Mouse (Mus musculus): Measurements from ENCODE around the gene Tnpo3. TPM values are rescaled to one million over a fixed set of nuclear protein-coding genes. Genes with fewer than 3 reads are reported as not detected.
"Not testable (repeated sequence)": the region's sequence is repeated elsewhere in the genome, so short reads cannot be mapped to it uniquely, and the experiment has no call there.

Tnpo3 gene
- polyA plus RNA-seq, 1 experiment from 2014 or later, result 98.2 TPM

DNA sequence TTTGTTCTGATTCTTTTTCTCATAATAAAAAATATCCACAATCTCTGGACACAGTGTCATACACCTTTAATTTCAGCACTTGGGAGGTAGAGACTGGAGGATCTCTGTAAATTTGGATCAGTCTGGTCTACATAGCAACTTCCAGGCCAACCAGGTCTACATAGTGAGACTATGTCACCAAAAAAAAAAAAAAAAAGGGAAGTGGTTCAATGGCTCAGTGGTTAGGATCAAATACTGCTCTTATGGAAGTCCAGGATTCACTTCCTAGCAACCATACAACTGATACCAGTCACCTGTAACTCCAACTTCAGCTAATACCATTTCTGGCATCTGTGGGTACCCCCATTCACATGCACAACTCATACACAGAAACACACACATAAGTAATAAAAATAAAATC lies 9.5 kb downstream of the Tnpo3 start:
- no peaks in the 10 kb centered on the region for H3K36me3 ChIP-seq
- H3K4me3 ChIP-seq, result no peak overlapping the region
- H3K4me1 ChIP-seq, result no peaks in the 10 kb centered on the region
- no peak overlapping the region for H3K27ac ChIP-seq
- no peak overlapping the region for H3K4me2 ChIP-seq (replicated peaks)
- no peaks in the 10 kb centered on the region for H3K9me3 ChIP-seq
- no peak overlapping the region for H3K9ac ChIP-seq
- no peaks in the 10 kb centered on the region for H3K27me3 ChIP-seq (replicated peaks)
- no peak for ATAC-seq (ENCODE audit: low FRiP score, low read depth)

DNA sequence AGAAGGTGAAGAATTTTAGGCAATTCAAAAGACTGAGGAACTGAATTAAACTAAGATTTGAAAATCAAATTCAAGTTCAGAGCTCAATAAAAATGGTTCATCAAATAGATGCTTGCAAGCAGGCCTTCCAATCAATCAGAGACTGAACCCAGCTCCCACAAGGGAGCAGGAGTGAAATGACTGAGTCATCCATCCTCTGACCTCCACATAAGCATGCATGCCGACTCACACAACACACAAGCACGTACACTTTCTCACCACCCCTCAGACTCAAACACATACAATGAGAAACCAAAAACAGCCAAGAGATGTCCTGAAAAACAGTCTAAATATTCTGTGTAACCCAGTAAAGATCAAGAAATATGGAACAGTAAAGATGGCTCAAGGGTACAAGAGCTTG lies 14.0 kb downstream of the Tnpo3 start:
- Histone ChIP-seq H3K4me3 (no peak overlapping the region), H3K4me1 (no peaks in the 10 kb centered on the region), H3K27ac (no peak overlapping the region), H3K9ac (no peak overlapping the region), H3K9me3 (no peaks in the 10 kb centered on the region), H3K27me3 (replicated peaks) (no peaks in the 10 kb centered on the region), H3K4me2 (replicated peaks) (no peak overlapping the region), H3K36me3 (no peaks in the 10 kb centered on the region)
- ATAC-seq (ENCODE audit: low FRiP score, low read depth), result no peak
- WGBS, result 90% methylated on average over 2 of the region's 2 CpGs

DNA sequence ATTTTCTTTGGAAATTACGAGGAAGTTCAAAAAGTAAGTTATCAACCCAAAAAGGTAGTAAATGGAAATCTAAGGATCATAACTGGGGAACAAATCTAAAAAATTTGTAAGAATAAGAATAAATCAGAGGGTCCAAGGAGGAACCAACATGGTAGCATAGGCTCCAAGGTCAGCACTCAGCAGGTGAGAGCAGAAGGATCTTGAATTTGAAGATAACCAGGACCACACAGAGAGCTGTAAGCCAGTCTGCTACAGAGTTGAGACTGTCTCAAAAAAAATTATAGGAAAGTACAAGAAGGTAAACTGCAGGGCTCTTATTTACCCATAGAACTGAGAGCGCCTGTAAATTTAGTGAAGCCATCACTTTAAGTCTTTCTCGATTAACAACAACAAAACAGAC lies 28.5 kb downstream of the Tnpo3 start:
- no peaks in the 10 kb centered on the region for H3K4me1 ChIP-seq
- WGBS, result 96% methylated on average over 3 of the region's 3 CpGs
- peaks cover 65% of the 10 kb centered on the region for H3K36me3 ChIP-seq
- H3K27ac ChIP-seq, result no peak overlapping the region
- no peak overlapping the region for H3K9ac ChIP-seq
- H3K4me3 ChIP-seq, result no peak overlapping the region
- no peaks in the 10 kb centered on the region for H3K27me3 ChIP-seq (replicated peaks)
- no peak overlapping the region for H3K4me2 ChIP-seq (replicated peaks)
- no peak for ATAC-seq (ENCODE audit: low FRiP score, low read depth)
- no peaks in the 10 kb centered on the region for H3K9me3 ChIP-seq

- H3K4me3 ChIP-seq, result no peak overlapping the region
- H3K27ac ChIP-seq, result no peak overlapping the region
- H3K9ac ChIP-seq, result no peak overlapping the region
- no peaks in the 10 kb centered on the region for H3K9me3 ChIP-seq
- ATAC-seq (ENCODE audit: low FRiP score, low read depth), result no peak
- no peaks in the 10 kb centered on the region for H3K4me1 ChIP-seq
- WGBS, result 91% methylated on average over 1 of the region's 1 CpGs
- H3K36me3 ChIP-seq, result peaks cover 61% of the 10 kb centered on the region
- no peaks in the 10 kb centered on the region for H3K27me3 ChIP-seq (replicated peaks)
- no peak overlapping the region for H3K4me2 ChIP-seq (replicated peaks)
Measured at GRCm38 (mm10) chr6:29580770-29581169, 28.9 kb downstream of the Tnpo3 start.

DNA sequence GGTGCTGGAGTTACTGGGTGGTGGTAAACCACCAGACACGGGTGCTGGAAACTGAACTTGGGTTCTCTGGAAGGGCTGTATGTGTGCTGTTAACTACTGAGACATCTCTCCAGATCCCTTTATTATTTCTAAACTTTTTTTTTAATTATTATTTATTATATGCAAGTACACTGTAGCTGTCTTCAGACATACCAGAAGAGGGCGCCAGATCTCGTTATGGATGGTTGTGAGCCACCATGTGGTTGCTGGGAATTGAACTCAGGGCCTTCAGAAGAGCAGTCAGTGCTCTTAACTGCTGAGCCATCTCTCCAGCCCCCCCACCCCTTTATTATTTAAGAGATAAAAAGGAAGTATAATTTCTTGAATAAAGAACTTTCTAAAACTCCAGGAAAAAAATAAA lies 33.3 kb downstream of the Tnpo3 start:
- not testable (repeated sequence) for H3K4me1 ChIP-seq; H3K4me3 ChIP-seq; H3K27ac ChIP-seq; H3K4me2 ChIP-seq (replicated peaks); ATAC-seq (ENCODE audit: low FRiP score, low read depth); H3K9ac ChIP-seq; H3K27me3 ChIP-seq (replicated peaks); H3K9me3 ChIP-seq
- peaks cover 68% of the 10 kb centered on the region for H3K36me3 ChIP-seq
- 90% methylated on average over 3 of the region's 3 CpGs for WGBS

- Histone ChIP-seq H3K9ac (no peak overlapping the region), H3K9me3 (no peaks in the 10 kb centered on the region), H3K4me3 (no peak overlapping the region), H3K27ac (no peak overlapping the region), H3K4me2 (replicated peaks) (no peak overlapping the region), H3K4me1 (no peaks in the 10 kb centered on the region), H3K27me3 (replicated peaks) (no peaks in the 10 kb centered on the region), H3K36me3 (peaks cover 82% of the 10 kb centered on the region)
- ATAC-seq (ENCODE audit: low FRiP score, low read depth), result no peak
- WGBS, result 89% methylated on average over 2 of the region's 2 CpGs
Measured at GRCm38 (mm10) chr6:29557112-29557511, 52.6 kb downstream of the Tnpo3 start.

DNA sequence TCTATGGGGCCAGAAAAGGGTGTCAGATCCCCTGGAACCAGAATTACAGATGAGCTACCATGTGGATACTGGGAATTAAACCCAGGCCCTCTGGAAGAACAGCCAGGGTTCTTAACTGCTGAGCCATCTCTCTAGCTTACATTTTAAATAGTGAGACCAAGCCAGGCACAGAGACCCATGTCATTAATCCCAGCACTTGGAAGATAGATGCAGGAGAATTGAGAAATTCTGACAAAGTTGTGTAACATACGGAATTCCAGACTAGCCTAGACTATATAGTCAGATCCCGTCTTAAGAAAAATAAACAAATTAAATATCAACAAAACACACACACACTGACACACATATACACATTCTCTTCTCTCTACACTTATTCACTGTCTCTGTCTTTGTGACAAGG lies 57.2 kb downstream of the Tnpo3 start:
- Histone ChIP-seq H3K4me2 (replicated peaks) (no peak overlapping the region), H3K27me3 (replicated peaks) (no peaks in the 10 kb centered on the region), H3K9ac (no peak overlapping the region), H3K4me3 (no peak overlapping the region), H3K4me1 (no peaks in the 10 kb centered on the region), H3K27ac (no peak overlapping the region), H3K9me3 (no peaks in the 10 kb centered on the region), H3K36me3 (peaks cover 81% of the 10 kb centered on the region)
- WGBS, result 92% methylated on average over 2 of the region's 2 CpGs
- ATAC-seq (ENCODE audit: low FRiP score, low read depth), result no peak

GRCm38 (mm10) chr6:29548086-29548485 lies 61.6 kb downstream of the Tnpo3 start:
- H3K4me2 ChIP-seq (replicated peaks), result no peak overlapping the region
- ATAC-seq (ENCODE audit: low FRiP score, low read depth), result no peak
- WGBS, result 98% methylated on average over 1 of the region's 1 CpGs
- H3K9me3 ChIP-seq, result 0 out of 2 replicates have a peak, but pooled peaks cover 6% of the 10 kb centered on the region
- H3K27ac ChIP-seq, result no peak overlapping the region
- H3K27me3 ChIP-seq (replicated peaks), result no peaks in the 10 kb centered on the region
- no peak overlapping the region for H3K4me3 ChIP-seq
- no peaks in the 10 kb centered on the region for H3K4me1 ChIP-seq
- no peak overlapping the region for H3K9ac ChIP-seq
- peaks cover 86% of the 10 kb centered on the region for H3K36me3 ChIP-seq

DNA sequence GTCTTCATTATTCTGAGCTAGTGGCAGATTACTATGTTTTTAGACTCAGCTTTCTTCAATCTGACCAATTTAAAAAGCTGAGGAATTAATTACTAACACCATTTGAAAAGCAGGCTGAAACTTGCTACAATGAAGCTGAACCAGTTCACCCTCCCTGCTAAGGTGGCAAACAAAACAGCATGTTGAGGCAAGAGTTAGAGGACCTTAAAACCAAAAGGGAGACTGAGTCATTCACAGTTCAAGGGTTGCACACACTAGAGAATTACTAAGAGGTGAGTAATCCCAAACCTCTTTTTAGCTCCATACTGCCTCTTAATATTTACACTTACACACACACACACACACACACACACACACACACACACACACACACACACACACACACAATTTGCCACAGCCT lies 62.1 kb downstream of the Tnpo3 start:
- no peak for ATAC-seq (ENCODE audit: low FRiP score, low read depth)
- no peak overlapping the region for H3K9ac ChIP-seq
- H3K4me3 ChIP-seq, result no peak overlapping the region
- no peak overlapping the region for H3K27ac ChIP-seq
- H3K4me1 ChIP-seq, result no peaks in the 10 kb centered on the region
- no peaks in the 10 kb centered on the region for H3K27me3 ChIP-seq (replicated peaks)
- no peak overlapping the region for H3K4me2 ChIP-seq (replicated peaks)
- H3K36me3 ChIP-seq, result peaks cover 86% of the 10 kb centered on the region
- 0 out of 2 replicates have a peak, but pooled peaks cover 6% of the 10 kb centered on the region for H3K9me3 ChIP-seq

DNA sequence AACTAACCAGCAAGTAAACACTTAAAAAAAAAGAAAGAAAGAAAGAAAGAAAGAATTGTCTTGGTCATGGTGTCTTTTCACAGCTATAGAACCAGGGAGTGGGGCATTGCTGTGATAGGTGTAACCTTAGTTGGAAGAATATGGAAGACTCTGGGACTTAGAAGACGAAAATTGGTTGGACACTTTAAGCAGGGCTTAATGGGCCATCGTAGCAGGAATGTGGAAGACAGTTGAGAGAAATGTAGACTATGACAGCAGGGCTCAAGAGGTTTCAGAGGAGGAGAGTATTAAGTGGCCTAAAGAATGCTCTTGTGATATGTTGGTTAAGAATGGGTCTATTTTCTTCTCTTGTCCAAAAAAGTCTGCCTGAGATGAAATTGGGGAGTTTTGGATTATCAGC lies 64.1 kb downstream of the Tnpo3 start:
- H3K36me3 ChIP-seq, result peaks cover 82% of the 10 kb centered on the region

GRCm38 (mm10) chr6:29540956-29541355 lies 68.7 kb downstream of the Tnpo3 start:
- H3K9ac ChIP-seq, result no peak overlapping the region
- no peaks in the 10 kb centered on the region for H3K4me1 ChIP-seq
- H3K4me2 ChIP-seq (replicated peaks), result no peak overlapping the region
- no peaks in the 10 kb centered on the region for H3K27me3 ChIP-seq (replicated peaks)
- H3K27ac ChIP-seq, result no peak overlapping the region
- H3K36me3 ChIP-seq, result peaks cover 57% of the 10 kb centered on the region
- H3K9me3 ChIP-seq, result 0 out of 2 replicates have a peak, but pooled peaks cover 6% of the 10 kb centered on the region
- 98% methylated on average over 1 of the region's 1 CpGs for WGBS
- ATAC-seq (ENCODE audit: low FRiP score, low read depth), result no peak
- no peak overlapping the region for H3K4me3 ChIP-seq

More for the DNA sequence above, 64.1 kb downstream of the Tnpo3 start:
- no peak overlapping the region for H3K9ac ChIP-seq
- no peak for ATAC-seq (ENCODE audit: low FRiP score, low read depth)
- WGBS, result 97% methylated on average over 2 of the region's 2 CpGs
- no peak overlapping the region for H3K27ac ChIP-seq
- no peak overlapping the region for H3K4me2 ChIP-seq (replicated peaks)
- no peak overlapping the region for H3K4me3 ChIP-seq
- H3K4me1 ChIP-seq, result no peaks in the 10 kb centered on the region
- 0 out of 2 replicates have a peak, but pooled peaks cover 6% of the 10 kb centered on the region for H3K9me3 ChIP-seq
- no peaks in the 10 kb centered on the region for H3K27me3 ChIP-seq (replicated peaks)

- 81% methylated on average over 6 of the region's 6 CpGs for WGBS
- Histone ChIP-seq H3K4me3 (no peak overlapping the region), H3K36me3 (peaks cover 50% of the 10 kb centered on the region), H3K9me3 (0 out of 2 replicates have a peak, but pooled peaks cover 1% of the 10 kb centered on the region), H3K27ac (no peak overlapping the region), H3K9ac (no peak overlapping the region), H3K4me2 (replicated peaks) (no peak overlapping the region), H3K4me1 (no peaks in the 10 kb centered on the region), H3K27me3 (replicated peaks) (no peaks in the 10 kb centered on the region)
- no peak for ATAC-seq (ENCODE audit: low FRiP score, low read depth)
Measured at GRCm38 (mm10) chr6:29540223-29540622, 69.5 kb downstream of the Tnpo3 start.

GRCm38 (mm10) chr6:29539502-29539901 lies 70.2 kb downstream of the Tnpo3 start:
- no peak for ATAC-seq (ENCODE audit: low FRiP score, low read depth)
- H3K4me2 ChIP-seq (replicated peaks), result no peak overlapping the region
- no peaks in the 10 kb centered on the region for H3K9me3 ChIP-seq
- H3K36me3 ChIP-seq, result peaks cover 43% of the 10 kb centered on the region
- H3K27me3 ChIP-seq (replicated peaks), result no peaks in the 10 kb centered on the region
- H3K9ac ChIP-seq, result no peak overlapping the region
- 94% methylated on average over 8 of the region's 8 CpGs for WGBS
- H3K27ac ChIP-seq, result no peak overlapping the region
- H3K4me1 ChIP-seq, result no peaks in the 10 kb centered on the region
- no peak overlapping the region for H3K4me3 ChIP-seq

Data from neural tube, embryonic 12.5 days (tissue).